Mouse (Mus musculus): ENCODE data around the gene Sestd1. TPM values are rescaled to one million over a fixed set of nuclear protein-coding genes. Genes with fewer than 3 reads are reported as not detected.

The Sestd1 gene
- total and polyA plus RNA-seq, 3 experiments, result 0.02 to 0.22 TPM; not detected in 1

DNA sequence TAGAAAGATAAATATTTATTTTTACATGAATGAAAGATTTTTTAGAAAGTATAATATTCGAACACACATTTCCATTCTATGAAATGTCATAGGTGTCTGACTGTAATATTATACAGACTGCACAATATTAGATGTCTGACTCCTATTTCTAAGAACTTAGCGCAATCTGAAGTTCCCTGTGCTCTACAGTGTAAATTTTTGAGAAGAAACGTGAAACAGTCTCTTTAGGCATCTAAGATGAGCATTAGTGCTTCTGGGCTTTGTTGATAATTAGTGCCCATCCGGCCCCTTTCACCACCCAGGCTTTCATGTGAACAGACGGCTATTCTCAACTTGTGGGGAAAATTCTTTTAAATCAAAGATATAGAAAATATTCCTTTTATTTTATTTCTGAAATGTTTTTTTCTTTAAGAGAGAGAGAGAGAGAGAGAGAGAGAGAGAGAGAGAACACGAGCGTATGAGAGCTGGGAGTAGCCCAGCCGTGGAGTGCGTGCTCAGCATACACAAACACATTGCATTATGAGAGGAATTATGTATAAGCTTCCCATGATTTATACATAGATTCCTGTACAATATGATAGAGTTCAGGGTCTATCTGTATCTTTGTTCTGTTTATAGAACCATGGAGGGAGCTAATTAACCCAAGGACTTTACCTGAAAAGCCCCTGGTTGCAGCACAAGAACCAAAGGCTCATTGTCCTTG, 21.4 kb upstream of the Sestd1 start:
- no peaks in the 10 kb centered on the region for H3K36me3 ChIP-seq (replicated peaks)
- no peaks in the 10 kb centered on the region for H3K4me1 ChIP-seq (ENCODE audit: insufficient read depth, low read depth, low read length)
- H3K4me3 ChIP-seq (ENCODE audit: low read depth, low read length), result no peak overlapping the region
- TF ChIP-seq GATA2 (IDR thresholded peaks at IDR 0.05; ENCODE audit: borderline replicate concordance, low read depth, low read length), result no peak
- TF ChIP-seq TAL1 (conservative IDR thresholded peaks at IDR 0.05; ENCODE audit: low read depth, low read length), result no peak
- no peak for TF ChIP-seq CTCF (IDR thresholded peaks at IDR 0.05; ENCODE audit: low read depth, low read length)
- no peak for TF ChIP-seq POLR2AphosphoS5 (IDR thresholded peaks at IDR 0.05; ENCODE audit: insufficient replicate concordance, low read depth, low read length)
- TF ChIP-seq GATA1 (IDR thresholded peaks at IDR 0.05; ENCODE audit: borderline replicate concordance, low read length), result no peak
- DNase-seq (ENCODE audit: low spot score) (no peak), ATAC-seq (ENCODE audit: extremely low read depth, insufficient number of reproducible peaks, low FRiP score, poor library complexity, severe bottlenecking) (no peak)
- peaks cover 33% of the 10 kb centered on the region for H3K9me3 ChIP-seq (replicated peaks)
- no peaks in the 10 kb centered on the region for H3K27me3 ChIP-seq (ENCODE audit: insufficient read depth, low read length)

DNA sequence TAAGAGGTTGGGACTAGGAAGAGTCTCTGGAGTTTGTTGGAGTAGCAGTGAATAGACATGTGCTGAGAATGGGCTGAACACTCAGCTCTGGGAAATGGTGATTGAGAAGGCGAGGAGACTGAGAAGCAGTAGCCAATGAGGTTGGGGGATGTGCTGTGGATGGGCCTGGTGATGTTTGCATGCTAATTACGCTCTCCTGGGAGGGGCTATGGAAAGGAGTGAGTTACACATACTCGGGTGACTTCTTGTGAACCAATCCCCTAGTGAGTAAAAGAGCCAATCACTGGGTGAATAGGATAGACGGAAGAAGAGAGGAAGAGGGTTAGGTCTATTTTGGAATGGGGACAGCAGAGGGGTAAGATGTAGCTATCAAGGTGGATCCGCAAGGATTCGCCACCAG, 9.3 kb upstream of the Sestd1 start:
- H3K27me3 ChIP-seq (ENCODE audit: insufficient read depth, low read length), result no peaks in the 10 kb centered on the region
- H3K4me1 ChIP-seq (ENCODE audit: insufficient read depth, low read depth, low read length), result no peaks in the 10 kb centered on the region
- no peak for ATAC-seq (ENCODE audit: extremely low read depth, insufficient number of reproducible peaks, low FRiP score, poor library complexity, severe bottlenecking)
- TF ChIP-seq CTCF (IDR thresholded peaks at IDR 0.05; ENCODE audit: low read depth, low read length) (no peak), TAL1 (conservative IDR thresholded peaks at IDR 0.05; ENCODE audit: low read depth, low read length) (no peak), GATA1 (IDR thresholded peaks at IDR 0.05; ENCODE audit: borderline replicate concordance, low read length) (no peak), POLR2AphosphoS5 (IDR thresholded peaks at IDR 0.05; ENCODE audit: insufficient replicate concordance, low read depth, low read length) (no peak), GATA2 (IDR thresholded peaks at IDR 0.05; ENCODE audit: borderline replicate concordance, low read depth, low read length) (no peak)
- DNase-seq (ENCODE audit: low spot score), result no peak
- H3K9me3 ChIP-seq (replicated peaks), result peaks cover 20% of the 10 kb centered on the region
- no peak overlapping the region for H3K4me3 ChIP-seq (ENCODE audit: low read depth, low read length)
- H3K36me3 ChIP-seq (replicated peaks), result no peaks in the 10 kb centered on the region

DNA sequence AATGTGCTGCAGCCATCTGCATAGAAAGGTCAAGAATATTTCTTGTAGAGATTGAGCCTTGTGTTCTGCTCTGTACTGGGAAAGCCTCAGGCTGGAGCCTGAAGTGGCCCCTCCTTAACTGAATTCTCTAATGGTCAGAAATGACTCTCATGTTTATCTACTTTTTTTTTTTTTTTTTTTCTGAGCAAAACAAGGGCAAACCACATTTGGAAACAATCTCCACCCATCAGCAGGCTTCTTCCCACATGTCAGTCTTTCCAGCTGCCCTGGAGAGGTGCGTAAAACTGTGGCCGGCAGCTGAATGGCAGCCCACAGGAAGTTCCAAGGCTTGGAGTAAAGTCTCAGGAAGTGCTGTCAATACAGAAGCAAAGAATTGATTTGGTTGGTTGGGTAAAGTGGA, 6.4 kb upstream of the Sestd1 start:
- H3K9me3 ChIP-seq (replicated peaks), result peaks cover 25% of the 10 kb centered on the region
- H3K36me3 ChIP-seq (replicated peaks), result no peaks in the 10 kb centered on the region
- ATAC-seq (ENCODE audit: extremely low read depth, insufficient number of reproducible peaks, low FRiP score, poor library complexity, severe bottlenecking) (no peak), DNase-seq (ENCODE audit: low spot score) (no peak)
- TF ChIP-seq GATA2 (IDR thresholded peaks at IDR 0.05; ENCODE audit: borderline replicate concordance, low read depth, low read length), result no peak
- no peak for TF ChIP-seq CTCF (IDR thresholded peaks at IDR 0.05; ENCODE audit: low read depth, low read length)
- TF ChIP-seq GATA1 (IDR thresholded peaks at IDR 0.05; ENCODE audit: borderline replicate concordance, low read length), result no peak
- no peak for TF ChIP-seq TAL1 (conservative IDR thresholded peaks at IDR 0.05; ENCODE audit: low read depth, low read length)
- TF ChIP-seq POLR2AphosphoS5 (IDR thresholded peaks at IDR 0.05; ENCODE audit: insufficient replicate concordance, low read depth, low read length), result no peak
- H3K4me3 ChIP-seq (ENCODE audit: low read depth, low read length), result no peak overlapping the region
- H3K4me1 ChIP-seq (ENCODE audit: insufficient read depth, low read depth, low read length), result no peaks in the 10 kb centered on the region
- H3K27me3 ChIP-seq (ENCODE audit: insufficient read depth, low read length), result no peaks in the 10 kb centered on the region

DNA sequence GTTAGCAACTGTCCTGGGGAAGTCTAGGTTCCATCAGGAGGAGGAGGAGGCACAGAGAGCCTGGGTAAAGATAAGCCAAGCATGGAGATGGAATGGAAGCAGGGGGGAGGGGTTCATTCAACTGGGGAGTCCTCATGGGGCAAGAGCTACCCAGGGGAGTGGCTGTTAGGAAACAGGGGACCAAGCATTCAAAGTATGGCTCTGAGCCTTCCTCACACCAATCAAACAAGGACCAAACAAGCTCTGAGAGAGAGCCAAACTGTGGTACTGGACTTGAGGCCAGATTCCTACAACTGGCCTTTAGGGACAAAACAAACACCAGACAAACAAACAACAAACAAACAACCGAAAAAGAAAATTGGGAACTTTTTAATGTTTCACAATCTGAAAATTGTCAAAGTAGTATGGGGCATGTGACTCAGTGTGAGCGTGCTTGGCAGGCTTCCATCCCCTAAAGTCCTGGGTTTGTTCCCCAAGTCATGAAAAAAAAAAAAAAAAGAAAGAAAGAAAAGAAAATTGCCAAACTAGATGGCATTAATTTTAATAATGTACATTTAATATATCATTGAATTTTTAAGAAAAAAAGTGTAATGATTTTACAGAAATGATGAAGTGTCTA, 4.0 kb upstream of the Sestd1 start:
- ATAC-seq (ENCODE audit: extremely low read depth, insufficient number of reproducible peaks, low FRiP score, poor library complexity, severe bottlenecking) (no peak), DNase-seq (ENCODE audit: low spot score) (no peak)
- no peak overlapping the region for H3K4me3 ChIP-seq (ENCODE audit: low read depth, low read length)
- H3K9me3 ChIP-seq (replicated peaks), result peaks cover 43% of the 10 kb centered on the region
- H3K27me3 ChIP-seq (ENCODE audit: insufficient read depth, low read length), result no peaks in the 10 kb centered on the region
- H3K4me1 ChIP-seq (ENCODE audit: insufficient read depth, low read depth, low read length), result no peaks in the 10 kb centered on the region
- TF ChIP-seq GATA1 (IDR thresholded peaks at IDR 0.05; ENCODE audit: borderline replicate concordance, low read length) (no peak), POLR2AphosphoS5 (IDR thresholded peaks at IDR 0.05; ENCODE audit: insufficient replicate concordance, low read depth, low read length) (no peak), GATA2 (IDR thresholded peaks at IDR 0.05; ENCODE audit: borderline replicate concordance, low read depth, low read length) (no peak), TAL1 (conservative IDR thresholded peaks at IDR 0.05; ENCODE audit: low read depth, low read length) (no peak), CTCF (IDR thresholded peaks at IDR 0.05; ENCODE audit: low read depth, low read length) (no peak)
- H3K36me3 ChIP-seq (replicated peaks), result no peaks in the 10 kb centered on the region

DNA sequence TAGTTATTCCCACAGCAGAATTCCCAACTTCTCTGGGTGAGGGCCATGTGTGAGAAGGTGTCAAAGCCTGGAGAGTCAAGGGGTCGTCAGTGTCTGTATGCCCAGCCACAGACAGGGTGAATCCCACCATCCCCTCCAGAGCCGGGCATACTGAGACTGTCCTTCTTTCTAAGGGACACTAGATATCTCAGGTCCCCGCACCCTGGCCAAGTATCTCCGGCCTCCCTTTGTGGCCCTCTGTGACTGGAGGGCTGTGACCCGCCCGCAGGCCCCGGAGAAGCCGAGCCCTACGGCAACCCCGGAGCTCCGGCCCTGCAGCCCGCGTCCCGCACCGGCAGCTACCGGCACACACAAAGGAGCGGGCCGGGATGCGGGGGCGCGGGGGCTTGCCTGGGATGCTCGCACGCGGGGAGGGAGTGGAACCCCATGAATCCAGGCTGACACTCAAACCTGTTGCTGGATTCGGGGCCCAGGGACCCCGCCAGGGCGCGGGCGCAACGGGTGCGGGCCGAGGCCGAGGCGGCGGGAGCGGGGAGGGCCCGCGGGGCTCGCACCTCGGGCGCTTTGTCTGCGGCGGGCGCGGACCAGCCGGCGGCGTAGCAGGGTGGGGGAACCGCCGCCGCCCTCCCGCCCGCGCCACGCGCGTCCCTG, 406 bp downstream of the Sestd1 start:
- H3K4me1 ChIP-seq (ENCODE audit: insufficient read depth, low read depth, low read length), result no peaks in the 10 kb centered on the region
- TF ChIP-seq CTCF (IDR thresholded peaks at IDR 0.05; ENCODE audit: low read depth, low read length) (no peak), TAL1 (conservative IDR thresholded peaks at IDR 0.05; ENCODE audit: low read depth, low read length) (no peak), POLR2AphosphoS5 (IDR thresholded peaks at IDR 0.05; ENCODE audit: insufficient replicate concordance, low read depth, low read length) (no peak), GATA2 (IDR thresholded peaks at IDR 0.05; ENCODE audit: borderline replicate concordance, low read depth, low read length) (no peak), GATA1 (IDR thresholded peaks at IDR 0.05; ENCODE audit: borderline replicate concordance, low read length) (no peak)
- ATAC-seq (ENCODE audit: extremely low read depth, insufficient number of reproducible peaks, low FRiP score, poor library complexity, severe bottlenecking) (no peak), DNase-seq (ENCODE audit: low spot score) (no peak)
- peaks cover 42% of the 10 kb centered on the region for H3K9me3 ChIP-seq (replicated peaks)
- H3K4me3 ChIP-seq (ENCODE audit: low read depth, low read length), result no peak overlapping the region; the same call in 1 of the 2 replicates
- H3K27me3 ChIP-seq (ENCODE audit: insufficient read depth, low read length), result no peaks in the 10 kb centered on the region
- H3K36me3 ChIP-seq (replicated peaks), result no peaks in the 10 kb centered on the region

DNA sequence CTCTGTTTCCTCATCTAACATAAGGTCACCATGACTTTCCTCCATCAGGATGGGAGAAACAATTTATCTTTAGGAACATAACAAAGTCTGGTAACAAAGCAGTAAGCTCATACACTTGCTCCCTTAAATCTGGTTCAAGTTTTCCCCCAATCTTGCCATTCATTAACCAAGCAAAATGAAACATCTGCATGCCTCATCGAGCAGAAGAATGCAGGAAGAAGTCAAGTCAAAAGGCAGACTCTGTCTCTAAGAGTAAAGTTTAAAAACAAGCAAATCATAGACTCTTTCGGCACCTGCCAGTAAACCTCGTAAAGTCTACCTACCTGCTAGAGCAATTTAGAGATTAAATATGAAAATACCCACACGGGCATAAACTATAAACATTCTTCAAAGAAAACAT, 3.1 kb downstream of the Sestd1 start:
- TF ChIP-seq CTCF (IDR thresholded peaks at IDR 0.05; ENCODE audit: low read depth, low read length) (no peak), GATA2 (IDR thresholded peaks at IDR 0.05; ENCODE audit: borderline replicate concordance, low read depth, low read length) (no peak)
- no peaks in the 10 kb centered on the region for H3K4me1 ChIP-seq (ENCODE audit: insufficient read depth, low read depth, low read length)
- no peak overlapping the region for H3K4me3 ChIP-seq (ENCODE audit: low read depth, low read length)
- DNase-seq (ENCODE audit: low spot score) (no peak), ATAC-seq (ENCODE audit: extremely low read depth, insufficient number of reproducible peaks, low FRiP score, poor library complexity, severe bottlenecking) (no peak)
- H3K36me3 ChIP-seq (replicated peaks), result no peaks in the 10 kb centered on the region
- peaks cover 41% of the 10 kb centered on the region for H3K9me3 ChIP-seq (replicated peaks)
- no peaks in the 10 kb centered on the region for H3K27me3 ChIP-seq (ENCODE audit: insufficient read depth, low read length)
